Mouse (Mus musculus): Measurements from ENCODE around the gene Ralgapa2.

Gene Ralgapa2

GRCm38 (mm10) chr2:146293538-146293937 is 218.6 kb downstream of the Ralgapa2 start:
- no peak for DNase-seq

GRCm38 (mm10) chr2:146290871-146291637 is 221.1 kb downstream of the Ralgapa2 start:
- DNase-seq: no peak

GRCm38 (mm10) chr2:146290366-146290765 is 221.8 kb downstream of the Ralgapa2 start:
- DNase-seq: no peak

GRCm38 (mm10) chr2:146289394-146289793 is 222.8 kb downstream of the Ralgapa2 start:
- no peak for DNase-seq

GRCm38 (mm10) chr2:146288326-146288725 is 223.8 kb downstream of the Ralgapa2 start:
- no peak for DNase-seq

GRCm38 (mm10) chr2:146287531-146287930 is 224.6 kb downstream of the Ralgapa2 start:
- DNase-seq: no peak

GRCm38 (mm10) chr2:146281346-146281745 is 230.8 kb downstream of the Ralgapa2 start:
- no peak for DNase-seq

GRCm38 (mm10) chr2:146280921-146281274 is 231.2 kb downstream of the Ralgapa2 start:
- DNase-seq: no peak

DNA sequence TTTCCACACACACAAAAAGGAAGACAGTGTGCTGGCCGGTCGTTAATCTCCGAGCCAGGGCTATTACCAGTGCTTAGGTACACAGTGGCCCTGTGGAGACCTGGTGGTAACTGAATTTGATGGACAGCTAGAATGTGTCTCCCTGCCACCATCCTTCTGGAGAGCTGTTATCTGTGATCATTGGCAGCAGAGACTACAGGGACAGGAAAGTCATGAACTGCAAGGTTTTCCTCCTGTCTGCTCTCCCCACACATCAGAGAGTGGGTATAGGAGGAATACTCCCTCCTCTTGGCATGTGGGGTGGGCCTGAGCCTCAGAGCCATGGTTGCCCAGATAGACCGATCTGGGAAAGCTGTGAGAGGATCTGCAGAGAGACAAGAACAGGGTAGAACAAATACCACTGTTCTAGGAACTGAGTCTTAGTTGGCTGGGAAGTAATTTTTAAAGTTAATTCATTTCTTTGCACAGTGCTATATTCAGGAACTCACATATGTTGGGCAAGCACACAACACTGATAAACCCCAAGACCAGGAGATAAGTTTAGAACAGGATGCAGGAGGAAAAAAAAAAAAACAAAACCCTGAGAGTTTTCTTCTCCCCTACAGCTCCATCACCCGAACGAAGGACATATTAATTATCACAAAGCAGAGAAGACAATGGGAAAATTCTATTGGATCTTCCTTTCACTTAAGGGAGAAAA is 231.8 kb downstream of the Ralgapa2 start:
- no peak for DNase-seq

GRCm38 (mm10) chr2:146279430-146280220 is 232.5 kb downstream of the Ralgapa2 start:
- DNase-seq: no peak

- DNase-seq: no peak
Observed at GRCm38 (mm10) chr2:146278381-146278780, 233.8 kb downstream of the Ralgapa2 start.

DNA sequence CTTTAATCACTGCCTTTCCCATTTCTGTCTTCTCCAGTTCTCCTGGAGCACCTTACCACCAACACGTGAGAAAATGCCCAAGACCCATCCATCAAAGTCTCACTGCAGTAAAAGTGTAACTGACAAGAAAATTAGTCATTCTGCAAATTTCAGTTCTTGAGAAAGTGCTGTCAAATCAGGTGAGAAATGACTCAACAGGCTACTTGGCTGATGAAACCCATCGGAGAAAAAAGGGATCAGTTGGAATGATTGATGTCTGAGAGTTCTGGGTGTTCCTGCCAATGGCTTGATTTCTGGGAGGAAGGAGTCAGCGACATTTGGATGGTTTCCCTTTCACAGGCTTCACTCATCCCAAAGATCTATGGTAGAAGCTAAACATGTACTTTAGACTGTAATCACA is 245.6 kb downstream of the Ralgapa2 start:
- no peak for DNase-seq

- peak in 1 of 2 experiments; percentile 17 for DNase-seq
Observed at GRCm38 (mm10) chr2:146265045-146265444, 247.1 kb downstream of the Ralgapa2 start.

DNA sequence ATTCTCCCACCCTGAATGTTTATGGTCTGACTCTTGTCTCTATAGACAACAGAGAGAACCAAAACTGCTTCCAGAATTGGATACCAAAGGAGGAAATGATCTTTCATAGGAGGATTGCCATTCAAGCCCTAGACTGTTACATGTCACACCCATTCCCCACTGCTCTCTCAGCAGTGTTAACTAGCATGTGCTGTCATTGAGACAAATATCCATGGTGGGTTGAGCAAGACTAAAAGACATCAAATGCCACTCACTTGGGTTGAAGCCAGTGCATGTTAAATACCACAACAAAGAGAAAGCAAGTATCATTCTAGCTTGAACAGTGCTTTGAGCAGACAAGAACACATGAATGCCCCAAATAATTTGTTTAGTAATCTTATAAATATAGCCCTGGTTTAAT is 249.2 kb downstream of the Ralgapa2 start:
- no peak for DNase-seq

DNA sequence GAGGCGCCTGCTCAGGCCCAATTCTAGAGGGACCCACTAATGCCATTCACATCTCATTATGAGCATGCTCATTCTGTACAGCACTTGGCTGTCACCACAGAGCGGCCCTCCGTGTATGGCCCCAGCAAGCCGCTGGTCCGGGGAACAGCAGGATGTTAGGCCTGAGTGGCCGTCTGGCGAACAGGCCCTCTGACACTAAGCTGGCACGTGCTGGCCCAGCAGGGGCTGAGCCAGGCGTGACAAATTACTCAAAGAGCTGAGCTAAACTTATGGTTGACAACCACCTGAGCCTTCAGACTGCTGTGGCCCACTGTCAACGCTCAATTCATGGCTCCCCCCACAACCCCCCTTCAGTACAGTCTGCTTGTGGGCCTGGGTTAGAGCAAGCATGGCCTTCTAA is 249.9 kb downstream of the Ralgapa2 start:
- DNase-seq: no peak

DNA sequence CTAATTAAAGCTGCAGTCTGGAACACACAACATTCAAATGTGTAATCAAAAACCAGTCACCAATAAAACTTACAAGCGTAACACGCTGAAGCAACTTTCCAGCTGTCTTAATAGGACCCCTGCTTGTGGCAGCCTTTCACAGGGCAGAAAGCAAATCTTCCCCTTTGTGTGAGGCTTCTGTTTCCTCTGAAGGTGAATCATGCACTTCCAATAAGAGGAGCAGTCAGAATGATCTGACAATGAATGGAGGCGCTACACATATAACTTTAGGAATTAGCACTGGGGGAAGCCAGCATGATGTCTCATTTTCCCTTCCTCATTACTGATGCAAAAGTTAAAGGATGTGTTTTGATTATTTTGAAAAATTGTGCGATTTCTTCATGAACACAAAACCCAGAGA is 251.0 kb downstream of the Ralgapa2 start:
- DNase-seq: no peak

DNA sequence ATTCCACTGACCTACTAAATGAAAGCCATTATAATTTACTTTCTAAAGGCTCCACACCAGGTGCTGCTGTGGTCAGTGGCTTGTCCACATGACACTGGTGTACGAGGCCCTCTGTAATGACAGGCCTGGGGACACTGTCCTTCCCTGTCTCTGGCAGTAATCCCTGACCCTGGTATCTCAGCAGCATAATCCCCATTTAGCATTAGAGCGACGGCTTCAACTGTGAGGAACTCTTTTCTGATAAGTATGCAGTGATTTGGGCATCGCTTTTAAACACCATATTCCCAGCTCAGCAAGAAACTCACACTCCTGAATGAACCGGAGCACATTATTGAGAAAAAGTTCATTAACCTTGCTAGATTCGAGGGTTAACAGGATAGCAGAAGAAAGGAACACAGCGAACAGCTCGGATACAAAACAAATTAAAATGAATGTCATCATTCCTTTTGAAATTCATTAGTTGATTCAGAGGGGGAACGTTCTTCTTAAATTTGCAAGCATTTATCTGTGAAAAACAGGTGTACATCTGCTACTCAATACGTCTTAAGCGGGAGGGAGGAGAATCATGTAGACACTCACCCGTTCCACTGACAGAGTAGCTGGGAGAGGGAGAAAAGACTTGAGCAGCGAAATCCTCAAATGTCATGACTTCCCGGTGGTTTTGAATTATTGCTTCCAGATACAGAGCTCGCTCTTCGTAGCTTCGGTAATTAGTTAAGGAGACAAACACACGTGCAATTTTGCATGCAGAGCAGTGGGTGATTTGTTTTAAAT is 252.2 kb downstream of the Ralgapa2 start:
- DNase-seq: no peak

GRCm38 (mm10) chr2:146258736-146259469 is 253.2 kb downstream of the Ralgapa2 start:
- DNase-seq: no peak

- no peak for DNase-seq
Observed at GRCm38 (mm10) chr2:146257609-146258008, 254.5 kb downstream of the Ralgapa2 start.

DNA sequence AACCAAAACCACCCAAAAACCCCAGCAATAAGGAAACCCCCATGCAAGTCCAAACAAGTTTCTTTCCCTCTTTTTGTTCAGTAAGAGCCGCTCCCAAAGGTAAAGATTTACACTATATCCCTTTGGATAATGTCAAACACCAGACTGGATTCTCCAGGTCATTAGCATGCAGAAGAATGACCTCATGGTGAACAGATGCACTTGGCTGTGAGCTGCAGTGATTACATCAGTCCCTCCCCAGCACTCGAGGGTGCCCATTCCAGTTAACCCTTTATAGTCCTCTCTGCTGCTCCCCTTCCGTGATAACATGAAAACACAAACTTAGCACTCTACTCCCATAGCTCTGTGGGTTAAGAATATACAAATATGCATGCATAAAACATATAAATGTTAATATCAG is 255.1 kb downstream of the Ralgapa2 start:
- no peak for DNase-seq

GRCm38 (mm10) chr2:146256321-146256875 is 255.7 kb downstream of the Ralgapa2 start:
- DNase-seq: peak in 1 of 2 experiments; percentile 23

- DNase-seq: no peak
Observed at GRCm38 (mm10) chr2:146255636-146256035, 256.5 kb downstream of the Ralgapa2 start.

All from kidney, postnatal 25 days (tissue).